Mouse (Mus musculus): ENCODE measurements around the gene Acer3. TPM values are rescaled to one million over a fixed set of nuclear protein-coding genes. Genes with fewer than 3 reads are reported as not detected.

The Acer3 gene
- total and polyA plus RNA-seq, 3 experiments, result 17.2 to 41.7 TPM; not detected in 1

DNA sequence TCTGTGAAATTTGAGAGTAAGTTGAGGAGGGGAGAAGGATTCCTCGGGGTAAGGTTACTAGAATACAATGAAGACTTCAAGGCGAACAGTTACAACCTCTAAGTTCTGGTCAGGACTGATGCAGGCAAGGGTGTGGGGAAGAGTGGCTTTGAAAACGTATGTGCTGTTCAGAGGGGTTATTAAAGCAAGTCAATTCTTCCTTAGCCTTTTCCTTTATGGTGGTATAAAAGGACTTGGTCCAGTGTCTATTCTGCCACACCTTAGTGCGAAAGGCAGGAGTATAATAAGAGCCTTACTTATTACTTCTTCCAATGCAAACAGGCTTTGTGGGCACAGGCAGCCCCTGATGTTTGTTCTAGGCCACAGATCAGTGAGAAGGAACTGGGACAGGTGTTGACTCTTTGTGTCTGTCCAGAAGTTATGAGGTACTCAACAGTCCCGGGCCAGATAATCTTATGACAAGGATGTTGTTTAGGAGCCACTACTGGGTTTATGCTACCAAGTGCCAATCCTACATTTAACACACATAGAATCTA lies 119.4 kb downstream of the Acer3 start:
- TF ChIP-seq CHD1 (IDR thresholded peaks at IDR 0.05; ENCODE audit: low read depth, low read length) (no peak), KAT2A (conservative IDR thresholded peaks at IDR 0.05; ENCODE audit: low read depth, low read length) (no peak), ELF1 (IDR thresholded peaks at IDR 0.05; ENCODE audit: low read depth, low read length) (no peak), JUND (IDR thresholded peaks at IDR 0.05; ENCODE audit: low read depth, low read length) (no peak), UBTF (IDR thresholded peaks at IDR 0.05; ENCODE audit: borderline replicate concordance, insufficient read depth, low read depth, low read length) (no peak), MYC (IDR thresholded peaks at IDR 0.05; ENCODE audit: low read depth, low read length) (no peak)
- Histone ChIP-seq H3K79me2 (ENCODE audit: control insufficient read depth, insufficient read depth, low read length, poor library complexity) (no peaks in the 10 kb centered on the region), H3K36me3 (ENCODE audit: control insufficient read depth in 1 of 2, insufficient read depth in 2 of 2, low read length in 2 of 2) (no peaks in the 10 kb centered on the region; a peak in 1 of 4 replicates), H3K9ac (ENCODE audit: control insufficient read depth, low read depth, low read length, poor library complexity, severe bottlenecking) (no peak overlapping the region), H3K4me1 (ENCODE audit: control insufficient read depth in 1 of 2, insufficient read depth in 2 of 2, low read length in 2 of 2) (peaks cover 0 to 5% of the 10 kb centered on the region in 2 experiments; a peak in 2 of 4 replicates), H3K9me3 (replicated peaks; ENCODE audit: insufficient read depth, low read length) (no peaks in the 10 kb centered on the region), H3K4me3 (ENCODE audit: control insufficient read depth in 1 of 2, insufficient read depth in 1 of 2, low read depth in 2 of 2, low read length in 2 of 2) (no peak overlapping the region), H3K27ac (ENCODE audit: control insufficient read depth, low read depth, low read length) (no peak overlapping the region), H3K27me3 (ENCODE audit: control insufficient read depth in 1 of 2, insufficient read depth in 2 of 2, low read length in 2 of 2) (peaks cover 0 to 1% of the 10 kb centered on the region in 2 experiments; a peak in 1 of 4 replicates)
- no peak for DNase-seq (ENCODE audit: low read depth, low spot score)

DNA sequence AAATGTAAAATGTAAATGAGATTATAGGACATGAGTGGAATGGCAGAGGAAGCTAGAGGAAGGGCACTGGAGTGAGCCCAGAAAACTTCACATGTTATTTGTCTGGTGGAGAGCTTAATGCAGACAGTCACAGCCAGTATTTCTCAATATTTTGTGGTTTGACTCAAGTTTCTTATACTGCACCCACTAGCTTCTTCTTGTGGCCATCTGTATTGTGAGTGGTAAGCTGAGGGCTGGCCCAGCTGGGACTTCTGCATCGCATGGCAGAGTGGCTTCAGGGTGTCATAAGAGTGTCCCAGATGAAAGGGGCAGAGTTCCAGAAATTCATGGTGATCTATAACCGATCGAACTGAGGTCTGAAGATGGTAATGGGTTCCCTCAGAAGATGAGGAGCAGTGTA lies 120.6 kb downstream of the Acer3 start:
- TF ChIP-seq UBTF (IDR thresholded peaks at IDR 0.05; ENCODE audit: borderline replicate concordance, insufficient read depth, low read depth, low read length), result no peak
- TF ChIP-seq SIN3A (IDR thresholded peaks at IDR 0.05; ENCODE audit: low read length), result no peak
- TF ChIP-seq MAX (IDR thresholded peaks at IDR 0.05; ENCODE audit: low read length), result no peak
- TF ChIP-seq TBP (IDR thresholded peaks at IDR 0.05; ENCODE audit: low read depth, low read length), result no peak
- no peak for TF ChIP-seq POLR2AphosphoS2 (IDR thresholded peaks at IDR 0.05; ENCODE audit: low read length)
- TF ChIP-seq CHD2 (IDR thresholded peaks at IDR 0.05; ENCODE audit: low read length), result no peak
- TF ChIP-seq TCF12 (IDR thresholded peaks at IDR 0.05; ENCODE audit: low read depth, low read length), result no peak
- TF ChIP-seq MAFK (IDR thresholded peaks at IDR 0.05; ENCODE audit: borderline replicate concordance, low read depth, low read length), result no peak
- TF ChIP-seq CHD1 (IDR thresholded peaks at IDR 0.05; ENCODE audit: low read depth, low read length), result no peak
- TF ChIP-seq ZMIZ1 (IDR thresholded peaks at IDR 0.05; ENCODE audit: low read depth, low read length), result no peak
- no peak for TF ChIP-seq ZC3H11A (IDR thresholded peaks at IDR 0.05; ENCODE audit: low read depth, low read length)
- no peak for TF ChIP-seq JUND (IDR thresholded peaks at IDR 0.05; ENCODE audit: low read depth, low read length)
- no peak for TF ChIP-seq ETS1 (IDR thresholded peaks at IDR 0.05; ENCODE audit: low read depth, low read length)
- no peak for TF ChIP-seq NELFE (IDR thresholded peaks at IDR 0.05; ENCODE audit: low read depth, low read length)
- no peak for TF ChIP-seq MAZ (IDR thresholded peaks at IDR 0.05; ENCODE audit: low read depth, low read length)
- no peak for TF ChIP-seq POLR2A (IDR thresholded peaks at IDR 0.05; ENCODE audit: control insufficient read depth in 1 of 2, insufficient read depth in 1 of 2, low read depth in 1 of 2, low read length in 2 of 2, poor library complexity in 1 of 2)
- H3K27ac ChIP-seq (ENCODE audit: control insufficient read depth, low read depth, low read length), result no peak overlapping the region

More for the DNA sequence above, 120.6 kb downstream of the Acer3 start:
- H3K9me3 ChIP-seq (replicated peaks; ENCODE audit: insufficient read depth, low read length), result no peaks in the 10 kb centered on the region
- no peaks in the 10 kb centered on the region; a peak in 1 of 4 replicates for H3K36me3 ChIP-seq (ENCODE audit: control insufficient read depth in 1 of 2, insufficient read depth in 2 of 2, low read length in 2 of 2)
- no peak overlapping the region for H3K4me3 ChIP-seq (ENCODE audit: control insufficient read depth in 1 of 2, insufficient read depth in 1 of 2, low read depth in 2 of 2, low read length in 2 of 2)
- no peak overlapping the region for H3K9ac ChIP-seq (ENCODE audit: control insufficient read depth, low read depth, low read length, poor library complexity, severe bottlenecking)
- no peaks in the 10 kb centered on the region for H3K79me2 ChIP-seq (ENCODE audit: control insufficient read depth, insufficient read depth, low read length, poor library complexity)
- no peak for DNase-seq (ENCODE audit: low read depth, low spot score)
- H3K4me1 ChIP-seq (ENCODE audit: control insufficient read depth in 1 of 2, insufficient read depth in 2 of 2, low read length in 2 of 2), result peaks cover 0 to 5% of the 10 kb centered on the region in 2 experiments; a peak in 2 of 4 replicates
- H3K27me3 ChIP-seq (ENCODE audit: control insufficient read depth in 1 of 2, insufficient read depth in 2 of 2, low read length in 2 of 2), result peaks cover 0 to 1% of the 10 kb centered on the region in 2 experiments; a peak in 1 of 4 replicates

Data from MEL (cell line).